Mouse (Mus musculus): ENCODE data around the gene Mafg. TPM values are rescaled to one million over a fixed set of nuclear protein-coding genes. Genes with fewer than 3 reads are reported as not detected.

Gene Mafg
- polyA plus RNA-seq, 1 experiment from 2014 or later = 24.3 TPM

GRCm38 (mm10) chr11:120648001-120648476, 14.6 kb upstream of the Mafg start, which contains the start of gene Myadml2:
TSS of gene Myadml2 (minus strand) at chr11:120648158.
- Histone ChIP-seq H3K4me2 (replicated peaks; ENCODE audit: low read depth, low read length) (peak within 1 kb of the TSS; percentile 54), H3K9me3 (ENCODE audit: low read length) (no peaks in the 10 kb centered on the region), H3K27me3 (ENCODE audit: insufficient read depth, low read length) (no peaks in the 10 kb centered on the region), H3K27ac (ENCODE audit: low read length) (no peak within 1 kb of the TSS), H3K4me1 (ENCODE audit: insufficient read depth, low read length) (peaks cover 13% of the 10 kb centered on the region), H3K9ac (replicated peaks; ENCODE audit: low read length) (peak within 1 kb of the TSS; percentile 43), H3K4me3 (ENCODE audit: low read length) (peak within 1 kb of the TSS; percentile 32), H3K36me3 (ENCODE audit: insufficient read depth, low read length) (no peaks in the 10 kb centered on the region)
- 4% methylated on average over 13 of the region's 13 CpGs for WGBS
- ATAC-seq (ENCODE audit: low FRiP score, low TSS enrichment) = no peak

- Histone ChIP-seq H3K9ac (replicated peaks; ENCODE audit: low read length) (peak overlapping the region; percentile 9), H3K27ac (ENCODE audit: low read length) (no peak overlapping the region), H3K27me3 (ENCODE audit: insufficient read depth, low read length) (no peaks in the 10 kb centered on the region), H3K4me1 (ENCODE audit: insufficient read depth, low read length) (peaks cover 18% of the 10 kb centered on the region), H3K9me3 (ENCODE audit: low read length) (no peaks in the 10 kb centered on the region), H3K4me2 (replicated peaks; ENCODE audit: low read depth, low read length) (peak overlapping the region; percentile 54; the same call in 1 of the 2 replicates), H3K36me3 (ENCODE audit: insufficient read depth, low read length) (no peaks in the 10 kb centered on the region), H3K4me3 (ENCODE audit: low read length) (no peak overlapping the region)
- 86% methylated on average over 35 of the region's 35 CpGs for WGBS
- no peak for ATAC-seq (ENCODE audit: low FRiP score, low TSS enrichment)
These were observed 13.8 kb upstream of the Mafg start for GRCm38 (mm10) chr11:120647047-120647830.

- Histone ChIP-seq H3K4me2 (replicated peaks; ENCODE audit: low read depth, low read length) (peak within 1 kb of the TSS; percentile 74), H3K4me3 (ENCODE audit: low read length) (peak within 1 kb of the TSS; percentile 62), H3K27ac (ENCODE audit: low read length) (0 out of 2 replicates have a peak within 1 kb of the TSS, but pooled peaks have one; percentile 25), H3K27me3 (ENCODE audit: insufficient read depth, low read length) (no peaks in the 10 kb centered on the region), H3K4me1 (ENCODE audit: insufficient read depth, low read length) (peaks cover 18% of the 10 kb centered on the region), H3K9ac (replicated peaks; ENCODE audit: low read length) (peak within 1 kb of the TSS; percentile 74), H3K36me3 (ENCODE audit: insufficient read depth, low read length) (no peaks in the 10 kb centered on the region), H3K9me3 (ENCODE audit: low read length) (no peaks in the 10 kb centered on the region)
- WGBS = under 1% methylated on average over 15 of the region's 15 CpGs
- ATAC-seq (ENCODE audit: low FRiP score, low TSS enrichment) = peak; percentile 99
These were observed 10.2 kb upstream of the Mafg start, which contains the start of gene Pycr1 for GRCm38 (mm10) chr11:120643601-120643987. TSS of gene Pycr1 (minus strand) at chr11:120643769.

GRCm38 (mm10) chr11:120642939-120643600, 9.7 kb upstream of the Mafg start:
- Histone ChIP-seq H3K4me1 (ENCODE audit: insufficient read depth, low read length) (peaks cover 16% of the 10 kb centered on the region), H3K9me3 (ENCODE audit: low read length) (no peaks in the 10 kb centered on the region), H3K4me3 (ENCODE audit: low read length) (peak overlapping the region; percentile 62), H3K36me3 (ENCODE audit: insufficient read depth, low read length) (no peaks in the 10 kb centered on the region), H3K9ac (replicated peaks; ENCODE audit: low read length) (peak overlapping the region; percentile 74), H3K27ac (ENCODE audit: low read length) (0 out of 2 replicates have a peak overlapping the region, but pooled peaks have one; percentile 25), H3K27me3 (ENCODE audit: insufficient read depth, low read length) (no peaks in the 10 kb centered on the region), H3K4me2 (replicated peaks; ENCODE audit: low read depth, low read length) (peak overlapping the region; percentile 74)
- peak; percentile 51 for ATAC-seq (ENCODE audit: low FRiP score, low TSS enrichment)
- WGBS = under 1% methylated on average over 18 of the region's 18 CpGs

- Histone ChIP-seq H3K4me2 (replicated peaks; ENCODE audit: low read depth, low read length) (no peak overlapping the region), H3K9me3 (ENCODE audit: low read length) (no peaks in the 10 kb centered on the region), H3K36me3 (ENCODE audit: insufficient read depth, low read length) (no peaks in the 10 kb centered on the region), H3K27me3 (ENCODE audit: insufficient read depth, low read length) (no peaks in the 10 kb centered on the region), H3K9ac (replicated peaks; ENCODE audit: low read length) (no peak overlapping the region), H3K4me1 (ENCODE audit: insufficient read depth, low read length) (peaks cover 10% of the 10 kb centered on the region), H3K27ac (ENCODE audit: low read length) (no peak overlapping the region), H3K4me3 (ENCODE audit: low read length) (no peak overlapping the region)
- 72% methylated on average over 8 of the region's 8 CpGs for WGBS
- ATAC-seq (ENCODE audit: low FRiP score, low TSS enrichment) = no peak
These were observed 8.5 kb upstream of the Mafg start for GRCm38 (mm10) chr11:120641869-120642268.

GRCm38 (mm10) chr11:120641255-120641654, 7.9 kb upstream of the Mafg start:
- H3K9me3 ChIP-seq (ENCODE audit: low read length) = no peaks in the 10 kb centered on the region
- peaks cover 10% of the 10 kb centered on the region for H3K4me1 ChIP-seq (ENCODE audit: insufficient read depth, low read length)
- no peak overlapping the region for H3K4me3 ChIP-seq (ENCODE audit: low read length)
- H3K9ac ChIP-seq (replicated peaks; ENCODE audit: low read length) = no peak overlapping the region
- no peaks in the 10 kb centered on the region for H3K27me3 ChIP-seq (ENCODE audit: insufficient read depth, low read length)
- no peaks in the 10 kb centered on the region for H3K36me3 ChIP-seq (ENCODE audit: insufficient read depth, low read length)
- H3K4me2 ChIP-seq (replicated peaks; ENCODE audit: low read depth, low read length) = no peak overlapping the region
- no peak for ATAC-seq (ENCODE audit: low FRiP score, low TSS enrichment)
- no peak overlapping the region for H3K27ac ChIP-seq (ENCODE audit: low read length)
- 51% methylated on average over 9 of the region's 9 CpGs for WGBS

- WGBS = 82% methylated on average over 5 of the region's 5 CpGs
- Histone ChIP-seq H3K27ac (ENCODE audit: low read length) (no peak overlapping the region), H3K9me3 (ENCODE audit: low read length) (no peaks in the 10 kb centered on the region), H3K9ac (replicated peaks; ENCODE audit: low read length) (no peak overlapping the region), H3K27me3 (ENCODE audit: insufficient read depth, low read length) (no peaks in the 10 kb centered on the region), H3K4me3 (ENCODE audit: low read length) (no peak overlapping the region), H3K4me2 (replicated peaks; ENCODE audit: low read depth, low read length) (no peak overlapping the region), H3K4me1 (ENCODE audit: insufficient read depth, low read length) (peaks cover 31% of the 10 kb centered on the region), H3K36me3 (ENCODE audit: insufficient read depth, low read length) (no peaks in the 10 kb centered on the region)
- ATAC-seq (ENCODE audit: low FRiP score, low TSS enrichment) = no peak
These were observed 1.4 kb upstream of the Mafg start for GRCm38 (mm10) chr11:120634810-120635209.

GRCm38 (mm10) chr11:120632559-120633519, 561 bp downstream of the Mafg start:
- Histone ChIP-seq H3K4me3 (ENCODE audit: low read length) (peak overlapping the region; percentile 90), H3K4me2 (replicated peaks; ENCODE audit: low read depth, low read length) (peak overlapping the region; percentile 84)
- peak; percentile 83 for ATAC-seq (ENCODE audit: low FRiP score, low TSS enrichment)

More at GRCm38 (mm10) chr11:120632559-120633519, 561 bp downstream of the Mafg start:
- Histone ChIP-seq H3K27ac (ENCODE audit: low read length) (peak overlapping the region; percentile 91), H3K27me3 (ENCODE audit: insufficient read depth, low read length) (no peaks in the 10 kb centered on the region), H3K9ac (replicated peaks; ENCODE audit: low read length) (peak overlapping the region; percentile 94), H3K4me1 (ENCODE audit: insufficient read depth, low read length) (peaks cover 39% of the 10 kb centered on the region), H3K9me3 (ENCODE audit: low read length) (no peaks in the 10 kb centered on the region), H3K36me3 (ENCODE audit: insufficient read depth, low read length) (peaks cover 11% of the 10 kb centered on the region)
- WGBS = under 1% methylated on average over 66 of the region's 116 CpGs
